Mouse (Mus musculus) lung, adult 2 months (tissue): ENCODE results near the gene Syt10.

Experiments used
- CTCF ChIP-seq: fragments of 200-500 bp; IDR thresholded peaks from 2 replicates; pipeline ENCODE4 v1.5.1; 2011; ENCODE audit warnings: mild to moderate bottlenecking, low read length, control low read depth; ENCODE audit not compliant: insufficient read depth
- POLR2A ChIP-seq: fragments of 200-500 bp; IDR thresholded peaks from 2 replicates; pipeline ENCODE4 v1.6.1; 2011; ENCODE audit warnings: low read depth, mild to moderate bottlenecking, control low read depth, low read length, borderline replicate concordance; ENCODE audit errors: extremely low read depth

DNA sequence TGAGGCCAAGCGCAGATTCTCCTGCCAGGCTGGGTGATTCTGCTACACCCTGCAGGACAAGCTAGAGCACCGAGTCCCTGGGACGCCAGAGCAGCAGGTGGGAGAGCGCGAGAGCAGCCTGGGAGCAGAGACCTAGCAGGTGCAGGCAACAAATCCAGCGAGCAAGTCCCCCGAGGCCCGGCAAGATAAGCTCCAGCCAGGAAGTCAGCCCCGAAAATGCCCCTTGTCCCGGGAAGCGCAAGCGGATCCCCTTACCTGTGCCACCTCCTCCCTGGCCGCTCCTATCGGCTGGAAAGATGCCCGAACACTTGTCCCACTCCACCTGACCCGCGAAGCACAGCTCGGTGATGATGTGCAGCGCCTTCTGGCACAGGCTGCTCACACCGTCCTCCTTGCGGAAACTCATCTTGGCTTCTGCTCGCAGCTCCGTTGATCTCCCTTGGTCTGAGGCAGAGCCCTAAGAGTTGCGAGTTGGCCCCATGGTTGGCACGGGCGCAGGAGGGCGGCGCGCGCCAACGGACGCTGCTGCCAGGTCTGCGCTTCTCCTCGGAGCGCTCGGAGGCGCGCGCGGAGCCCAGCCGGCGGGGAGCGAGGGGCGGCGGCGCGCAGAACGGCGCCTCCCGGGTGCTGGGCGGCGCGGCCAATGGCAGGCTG is at the start of gene Syt10:
- no peak for TF ChIP-seq CTCF
- no peak for TF ChIP-seq POLR2A
